Mouse (Mus musculus) ES-E14 (cell line): ENCODE results near the gene Ext2.
A peak's percentile ranks its signal among the peaks of the same experiment; 100 is the strongest.

Experiments
- CHD2 ChIP-seq: IDR thresholded peaks from 2 replicates; pipeline ENCODE4 v1.6.1; 2014; ENCODE audit warnings: mild to moderate bottlenecking, low read depth, low read length, inconsistent platforms
- MAFK ChIP-seq: IDR thresholded peaks from 2 replicates; pipeline ENCODE4 v1.6.1; 2014; ENCODE audit warnings: mild to moderate bottlenecking, low read depth, low read length, inconsistent platforms; ENCODE audit not compliant: insufficient read depth
- ZC3H11A ChIP-seq: IDR thresholded peaks from 2 replicates; pipeline ENCODE4 v1.6.1; 2012; ENCODE audit warnings: low read depth, mild to moderate bottlenecking, inconsistent platforms, low read length, borderline replicate concordance
- ZNF384 ChIP-seq: IDR thresholded peaks from 2 replicates; pipeline ENCODE4 v1.6.1; 2012; ENCODE audit warnings: low read depth, low read length, inconsistent platforms

DNA sequence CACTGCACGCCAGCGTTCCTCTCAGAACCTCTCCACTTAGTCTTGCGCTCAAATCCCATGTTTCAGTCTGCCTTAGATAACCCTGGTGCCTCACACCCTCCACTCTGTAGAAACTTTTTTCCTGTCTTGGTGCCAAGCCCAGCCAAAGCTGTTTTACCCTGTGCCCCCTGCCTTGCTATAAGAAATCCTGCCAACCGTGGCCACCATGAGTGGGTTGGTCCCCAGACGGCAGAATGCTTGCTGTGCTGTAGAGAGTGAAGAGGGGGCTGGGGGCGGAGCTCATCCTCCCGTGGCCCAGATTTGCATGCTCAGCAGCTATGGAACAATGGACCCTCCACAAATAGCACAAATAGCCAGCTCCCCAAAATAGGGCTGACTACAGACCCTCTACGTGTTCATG is 138.7 kb downstream of the Ext2 start:
- TF ChIP-seq ZC3H11A (no peak), CHD2 (no peak), MAFK (peak; percentile 29; the same call in 1 of the 2 replicates), ZNF384 (no peak)
